Mouse (Mus musculus): ENCODE measurements at regions not wholly inside any gene's neighbourhood (a gene's known extent, or its start where the extent isn't known, plus 50 kb on each side); places are given as distances from the start of the nearest gene placed in this dataset. TPM values are rescaled to one million over a fixed set of nuclear protein-coding genes. Genes with fewer than 3 reads are reported as not detected.

DNA sequence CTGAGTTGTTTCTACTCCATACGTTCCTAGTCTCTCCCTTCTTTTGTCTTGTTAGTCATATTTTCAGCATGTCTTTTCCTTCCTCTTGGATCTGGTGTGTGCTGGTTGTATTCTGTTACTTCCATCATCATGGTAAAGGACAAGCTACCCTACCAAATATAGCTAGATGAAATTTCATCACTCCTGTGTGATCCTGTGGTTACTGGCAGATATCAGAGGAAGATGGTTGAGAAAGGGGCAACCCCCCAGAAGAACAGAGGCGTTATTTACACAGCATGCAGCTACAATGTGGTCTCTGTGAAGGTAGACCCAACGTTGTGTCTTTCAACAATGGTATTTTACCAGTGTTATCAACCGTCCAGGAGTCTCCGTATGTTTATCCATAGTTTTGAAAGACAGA is 52.8 kb upstream of the Adgrl4 start:
- no peak overlapping the region for H3K27ac ChIP-seq (replicated peaks)
- no peaks in the 10 kb centered on the region for H3K27me3 ChIP-seq
- H3K4me1 ChIP-seq, result no peaks in the 10 kb centered on the region
- H3K9ac ChIP-seq (replicated peaks), result no peak overlapping the region
- ATAC-seq (replicated peaks), result no peak
- no peak overlapping the region for H3K4me2 ChIP-seq (replicated peaks)
- H3K9me3 ChIP-seq, result no peaks in the 10 kb centered on the region
- no peak overlapping the region for H3K4me3 ChIP-seq
- 90% methylated on average over 5 of the region's 5 CpGs for WGBS
- no peaks in the 10 kb centered on the region for H3K36me3 ChIP-seq

DNA sequence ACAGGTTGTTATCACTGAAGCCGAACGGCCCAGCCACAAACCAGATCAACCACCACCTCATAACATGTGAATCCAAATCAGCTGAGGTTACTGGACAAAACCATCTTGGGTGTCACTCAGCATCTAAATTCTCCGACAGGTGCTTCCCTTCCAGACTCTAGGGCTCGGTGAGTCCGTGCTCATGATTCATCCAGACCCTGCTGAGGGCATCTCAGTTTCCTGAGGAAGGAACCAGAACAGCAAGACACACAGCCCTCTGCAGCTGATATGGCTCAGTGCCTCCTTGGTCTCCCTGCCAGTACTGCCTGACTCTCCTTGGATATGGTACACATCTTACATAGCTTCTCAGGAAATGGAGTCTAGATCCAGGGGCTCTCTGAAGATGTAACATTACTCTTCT is 51.6 kb upstream of the Adgrl4 start:
- 96% methylated on average over 5 of the region's 5 CpGs for WGBS
- Histone ChIP-seq H3K27ac (replicated peaks) (no peak overlapping the region), H3K9me3 (no peaks in the 10 kb centered on the region), H3K36me3 (no peaks in the 10 kb centered on the region), H3K9ac (replicated peaks) (no peak overlapping the region), H3K4me1 (no peaks in the 10 kb centered on the region), H3K27me3 (no peaks in the 10 kb centered on the region), H3K4me2 (replicated peaks) (no peak overlapping the region), H3K4me3 (no peak overlapping the region)
- ATAC-seq (replicated peaks), result no peak

Small RNA genes in the stretch of these regions (microRNA-seq; reads per million reads assigned to microRNA genes)
- not detected for gene Mir3963
